Mouse (Mus musculus): Measurements from ENCODE around the gene Gga1. TPM values are rescaled to one million over a fixed set of nuclear protein-coding genes. Genes with fewer than 3 reads are reported as not detected.

The Gga1 gene
- polyA plus RNA-seq, 1 experiment: 105 TPM

- peaks cover 19% of the 10 kb centered on the region for H3K4me1 ChIP-seq (ENCODE audit: control insufficient read depth, insufficient read depth, insufficient read length, low read length)
- TF ChIP-seq POLR2A (IDR thresholded peaks at IDR 0.05; ENCODE audit: low read depth, low read length) (no peak), CTCF (IDR thresholded peaks at IDR 0.05; ENCODE audit: extremely low read depth, insufficient read length, insufficient replicate concordance, low read depth, low read length) (no peak)
- H3K36me3 ChIP-seq (ENCODE audit: control insufficient read depth, insufficient read depth, low read length): no peaks in the 10 kb centered on the region
- H3K27me3 ChIP-seq (ENCODE audit: control insufficient read depth, insufficient read depth, low read length): no peaks in the 10 kb centered on the region
- peak overlapping the region; percentile 35 for H3K27ac ChIP-seq (ENCODE audit: insufficient read depth, low read depth, low read length)
- WGBS: 30% methylated on average over 15 of the region's 15 CpGs
- peak overlapping the region; percentile 42 for H3K4me3 ChIP-seq (ENCODE audit: low read depth, low read length)
Observed at GRCm38 (mm10) chr15:78927021-78927787, 50.2 kb downstream of the Gga1 start.

DNA sequence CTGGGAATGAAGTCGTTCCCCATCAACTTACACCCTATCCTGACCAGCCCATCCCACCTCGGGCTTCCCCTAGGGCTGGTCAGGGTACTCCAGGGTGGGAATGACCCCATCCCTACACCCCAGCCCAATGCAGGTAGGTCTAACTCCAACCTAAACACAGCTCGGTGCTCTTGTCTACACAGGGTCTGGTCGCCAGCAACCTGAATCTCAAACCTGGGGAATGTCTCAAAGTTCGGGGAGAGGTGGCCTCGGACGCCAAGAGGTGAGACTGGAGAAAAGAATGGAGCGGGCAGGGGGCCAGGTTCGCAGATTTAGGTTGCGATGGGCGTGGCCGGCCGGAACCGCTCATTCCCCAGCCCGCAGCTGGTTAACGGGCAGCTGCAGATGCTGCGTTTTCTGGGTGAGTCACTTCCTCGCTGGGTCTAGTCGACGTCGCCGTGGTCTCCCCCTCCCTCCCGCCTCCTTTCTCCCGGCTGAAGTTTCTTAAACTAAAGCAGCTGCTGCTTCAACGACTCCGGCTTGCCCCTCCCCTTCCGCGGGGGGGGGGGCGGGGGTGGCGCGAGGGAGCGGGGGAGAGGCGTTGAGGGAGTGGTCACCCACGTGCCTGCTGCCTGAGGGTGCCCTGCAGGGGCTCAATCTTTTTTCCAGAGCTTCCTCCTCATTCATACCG is 50.9 kb downstream of the Gga1 start:
- Histone ChIP-seq H3K27me3 (ENCODE audit: control insufficient read depth, insufficient read depth, low read length) (no peaks in the 10 kb centered on the region), H3K4me3 (ENCODE audit: low read depth, low read length) (peak overlapping the region; percentile 42), H3K27ac (ENCODE audit: insufficient read depth, low read depth, low read length) (peak overlapping the region; percentile 23; the same call in 1 of the 2 replicates), H3K4me1 (ENCODE audit: control insufficient read depth, insufficient read depth, insufficient read length, low read length) (peaks cover 18% of the 10 kb centered on the region), H3K36me3 (ENCODE audit: control insufficient read depth, insufficient read depth, low read length) (no peaks in the 10 kb centered on the region)
- TF ChIP-seq CTCF (IDR thresholded peaks at IDR 0.05; ENCODE audit: extremely low read depth, insufficient read length, insufficient replicate concordance, low read depth, low read length): no peak
- no peak for TF ChIP-seq POLR2A (IDR thresholded peaks at IDR 0.05; ENCODE audit: low read depth, low read length)
- WGBS: under 1% methylated on average over 30 of the region's 35 CpGs

GRCm38 (mm10) chr15:78928539-78928938 is 51.5 kb downstream of the Gga1 start:
- H3K27ac ChIP-seq (ENCODE audit: insufficient read depth, low read depth, low read length): peak overlapping the region; percentile 5; the same call in 1 of the 2 replicates
- 51% methylated on average over 8 of the region's 8 CpGs for WGBS
- no peak overlapping the region for H3K4me3 ChIP-seq (ENCODE audit: low read depth, low read length)
- TF ChIP-seq CTCF (IDR thresholded peaks at IDR 0.05; ENCODE audit: extremely low read depth, insufficient read length, insufficient replicate concordance, low read depth, low read length) (no peak), POLR2A (IDR thresholded peaks at IDR 0.05; ENCODE audit: low read depth, low read length) (no peak)
- peaks cover 12% of the 10 kb centered on the region for H3K4me1 ChIP-seq (ENCODE audit: control insufficient read depth, insufficient read depth, insufficient read length, low read length)
- no peaks in the 10 kb centered on the region for H3K36me3 ChIP-seq (ENCODE audit: control insufficient read depth, insufficient read depth, low read length)
- H3K27me3 ChIP-seq (ENCODE audit: control insufficient read depth, insufficient read depth, low read length): no peaks in the 10 kb centered on the region

DNA sequence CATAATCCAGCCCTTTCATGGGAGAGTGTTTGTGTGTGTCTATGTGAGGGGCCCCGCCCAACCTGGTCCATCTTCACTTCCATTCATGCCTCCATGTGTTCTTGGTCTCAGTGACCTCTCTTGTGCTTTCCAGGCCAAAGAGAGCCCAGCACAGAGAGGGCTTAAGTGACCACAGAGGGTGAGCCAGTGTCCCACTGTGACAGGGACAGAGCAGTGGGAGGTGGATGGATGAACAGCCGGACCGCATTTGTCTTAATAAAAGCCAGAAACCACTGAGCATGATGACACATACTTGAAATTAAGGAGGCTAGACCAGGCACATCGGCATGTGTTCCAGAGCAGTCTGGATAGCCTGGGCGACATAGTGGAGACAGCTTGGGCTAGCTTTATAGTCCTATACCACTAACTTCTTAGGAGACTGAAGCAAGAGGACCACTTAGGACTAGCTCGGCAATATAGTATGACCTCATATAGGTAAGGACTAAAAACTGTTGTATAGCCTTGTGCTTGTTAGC is 53.3 kb downstream of the Gga1 start:
- TF ChIP-seq CTCF (IDR thresholded peaks at IDR 0.05; ENCODE audit: extremely low read depth, insufficient read length, insufficient replicate concordance, low read depth, low read length): no peak
- TF ChIP-seq POLR2A (IDR thresholded peaks at IDR 0.05; ENCODE audit: low read depth, low read length): no peak
- Histone ChIP-seq H3K4me3 (ENCODE audit: low read depth, low read length) (no peak overlapping the region), H3K4me1 (ENCODE audit: control insufficient read depth, insufficient read depth, insufficient read length, low read length) (peaks cover 9% of the 10 kb centered on the region), H3K27ac (ENCODE audit: insufficient read depth, low read depth, low read length) (no peak overlapping the region), H3K27me3 (ENCODE audit: control insufficient read depth, insufficient read depth, low read length) (no peaks in the 10 kb centered on the region), H3K36me3 (ENCODE audit: control insufficient read depth, insufficient read depth, low read length) (no peaks in the 10 kb centered on the region)
- WGBS: 90% methylated on average over 6 of the region's 6 CpGs

DNA sequence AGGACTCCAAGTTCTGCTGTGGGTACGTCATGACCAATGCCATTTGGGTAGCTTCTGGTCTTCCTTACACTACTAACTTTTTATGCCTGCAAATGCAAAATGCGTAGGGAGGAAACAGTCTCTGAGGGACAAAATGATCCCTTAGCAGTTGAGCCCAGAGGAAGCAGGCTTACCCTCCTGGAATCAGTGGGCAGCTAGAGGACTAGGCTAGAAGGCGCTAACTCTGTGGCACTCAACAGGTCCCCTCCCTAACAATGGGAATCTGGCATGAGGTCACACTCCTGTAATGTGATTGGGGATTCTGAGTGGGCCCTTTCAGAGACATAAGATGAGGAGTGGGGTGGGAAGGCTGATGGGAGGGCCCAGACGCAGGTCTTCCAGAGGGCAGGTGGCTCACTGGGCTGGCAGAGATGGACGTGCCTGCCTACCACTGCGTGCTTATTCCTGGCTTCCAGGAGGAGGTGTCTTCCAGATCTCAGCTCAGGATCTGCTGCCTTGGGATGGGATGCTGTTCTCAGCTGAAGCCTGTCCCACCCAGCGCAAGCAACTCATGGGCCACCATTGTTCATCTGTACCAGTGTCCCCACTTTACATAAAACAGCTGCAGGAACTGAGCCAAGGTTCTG is 53.9 kb downstream of the Gga1 start:
- Histone ChIP-seq H3K4me3 (ENCODE audit: low read depth, low read length) (no peak overlapping the region), H3K27ac (ENCODE audit: insufficient read depth, low read depth, low read length) (no peak overlapping the region), H3K4me1 (ENCODE audit: control insufficient read depth, insufficient read depth, insufficient read length, low read length) (peaks cover 8% of the 10 kb centered on the region), H3K36me3 (ENCODE audit: control insufficient read depth, insufficient read depth, low read length) (no peaks in the 10 kb centered on the region), H3K27me3 (ENCODE audit: control insufficient read depth, insufficient read depth, low read length) (no peaks in the 10 kb centered on the region)
- TF ChIP-seq CTCF (IDR thresholded peaks at IDR 0.05; ENCODE audit: extremely low read depth, insufficient read length, insufficient replicate concordance, low read depth, low read length) (no peak), POLR2A (IDR thresholded peaks at IDR 0.05; ENCODE audit: low read depth, low read length) (no peak)
- WGBS: 94% methylated on average over 7 of the region's 7 CpGs

DNA sequence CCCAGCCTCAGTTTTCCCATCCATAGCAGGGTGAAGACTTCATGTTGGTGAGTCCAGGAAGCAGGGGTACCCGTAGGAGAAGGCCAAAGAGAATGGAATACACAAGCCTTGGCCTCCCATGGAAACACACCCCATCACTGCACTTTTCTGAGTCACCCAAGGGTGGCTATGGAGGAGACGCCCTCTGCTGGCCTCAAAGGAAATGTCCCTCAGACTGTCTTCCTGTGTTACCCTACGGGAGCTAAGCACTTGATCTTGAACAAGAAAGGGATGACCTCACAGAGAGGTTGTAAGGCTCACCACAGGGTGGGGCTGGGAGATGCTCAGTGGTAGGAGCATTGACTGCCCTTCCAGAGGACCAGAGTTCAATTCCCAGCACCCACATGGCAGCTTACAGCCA is 54.6 kb downstream of the Gga1 start:
- Histone ChIP-seq H3K27me3 (ENCODE audit: control insufficient read depth, insufficient read depth, low read length) (no peaks in the 10 kb centered on the region), H3K4me3 (ENCODE audit: low read depth, low read length) (no peak overlapping the region), H3K27ac (ENCODE audit: insufficient read depth, low read depth, low read length) (no peak overlapping the region), H3K4me1 (ENCODE audit: control insufficient read depth, insufficient read depth, insufficient read length, low read length) (peaks cover 5% of the 10 kb centered on the region; the same call in 1 of the 2 replicates), H3K36me3 (ENCODE audit: control insufficient read depth, insufficient read depth, low read length) (no peaks in the 10 kb centered on the region)
- WGBS: under 1% methylated on average over 3 of the region's 3 CpGs
- TF ChIP-seq POLR2A (IDR thresholded peaks at IDR 0.05; ENCODE audit: low read depth, low read length): no peak
- TF ChIP-seq CTCF (IDR thresholded peaks at IDR 0.05; ENCODE audit: extremely low read depth, insufficient read length, insufficient replicate concordance, low read depth, low read length): peak; percentile 77; the same call in 1 of the 2 replicates
